Mouse (Mus musculus): ENCODE data around the gene Ivl.

Gene Ivl

GRCm38 (mm10) chr3:92573449-92574041 is at the start of gene Ivl:
Gene Ivl (minus strand): TSS chr3:92573735.
- DNase-seq (ENCODE audit: low spot score) = no peak

GRCm38 (mm10) chr3:92621560-92621959 is 48.0 kb upstream of the Ivl start, which contains the start of gene Lce6a:
Gene Lce6a (minus strand): TSS chr3:92621660.
- no peak for DNase-seq (ENCODE audit: low spot score)

DNA sequence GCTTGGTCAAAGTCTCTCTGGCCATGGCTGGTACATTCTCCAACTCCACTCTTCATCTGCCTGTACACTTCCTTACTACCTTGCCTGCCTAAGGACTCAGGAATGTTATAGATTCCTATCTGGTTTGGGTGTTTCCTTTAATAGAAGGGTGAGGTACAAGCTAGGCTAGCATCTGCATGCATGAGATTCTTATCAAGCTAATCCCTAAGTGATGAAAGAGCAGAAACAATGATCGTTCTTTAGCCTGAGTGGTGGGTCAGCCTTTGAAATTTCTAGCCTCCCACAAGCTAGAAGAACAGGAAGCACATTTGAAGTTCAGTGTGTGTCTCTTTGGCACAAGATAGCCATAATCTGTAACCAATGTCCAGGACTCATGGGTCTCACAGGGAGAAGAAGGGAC is 36.3 kb upstream of the Ivl start:
- DNase-seq (ENCODE audit: low spot score) = no peak

DNA sequence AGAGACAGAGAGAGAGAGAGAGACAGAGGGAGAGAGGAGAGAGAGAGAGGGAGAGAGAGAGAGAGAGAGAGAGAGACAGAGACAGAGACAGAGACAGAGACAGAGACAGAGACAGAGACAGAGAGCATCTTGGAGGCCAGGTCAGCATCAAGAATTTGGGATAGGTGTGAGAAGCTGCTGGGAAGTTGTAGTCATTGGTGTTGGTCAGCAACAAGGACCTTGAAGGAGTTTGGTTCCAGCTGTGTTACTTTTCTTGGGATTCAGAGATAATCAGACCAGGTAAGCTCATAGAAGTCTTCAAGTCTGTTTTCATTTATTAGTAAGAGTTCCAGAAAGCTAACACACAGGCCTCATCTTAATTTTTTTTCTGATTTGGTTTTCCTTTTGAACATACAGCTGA is 33.9 kb upstream of the Ivl start, which contains the start of gene 2210017I01Rik:
2210017I01Rik (minus strand) TSS at position 101 of the 400 bp plus-strand sequence.
- DNase-seq (ENCODE audit: low spot score) = no peak

GRCm38 (mm10) chr3:92602169-92602568 is 28.6 kb upstream of the Ivl start:
- DNase-seq (ENCODE audit: low spot score) = peak; percentile 45

GRCm38 (mm10) chr3:92600456-92600855 is 26.9 kb upstream of the Ivl start:
- DNase-seq (ENCODE audit: low spot score) = no peak

GRCm38 (mm10) chr3:92599973-92600372 is 26.4 kb upstream of the Ivl start:
- DNase-seq (ENCODE audit: low spot score) = no peak

GRCm38 (mm10) chr3:92598429-92598828 is 24.9 kb upstream of the Ivl start:
- no peak for DNase-seq (ENCODE audit: low spot score)

GRCm38 (mm10) chr3:92588858-92589257 is 15.3 kb upstream of the Ivl start, which contains the start of gene Smcp:
Gene Smcp (minus strand): TSS chr3:92588997.
- DNase-seq (ENCODE audit: low spot score) = no peak

- no peak for DNase-seq (ENCODE audit: low spot score)
These were observed 13.7 kb upstream of the Ivl start for GRCm38 (mm10) chr3:92587190-92587589.

DNA sequence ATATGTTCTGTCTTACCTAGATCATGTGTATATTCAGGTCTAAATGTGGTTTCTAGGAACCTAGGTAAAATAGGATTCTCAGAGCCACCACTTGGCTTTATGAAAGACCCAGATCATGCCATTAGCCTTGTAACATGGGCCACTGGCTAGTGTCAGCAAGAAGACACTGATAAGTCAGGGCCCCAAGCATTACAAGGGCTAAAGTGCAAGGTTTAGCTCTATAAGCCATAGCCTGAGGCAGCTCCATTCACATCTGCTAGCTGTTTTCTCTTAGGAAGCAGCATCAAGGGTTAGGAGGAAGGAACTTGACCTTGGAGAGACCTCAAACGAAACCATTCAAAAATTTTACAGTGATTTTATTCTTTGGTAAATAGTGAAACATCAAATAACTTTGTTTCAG is 11.5 kb upstream of the Ivl start:
- DNase-seq (ENCODE audit: low spot score) = no peak

DNA sequence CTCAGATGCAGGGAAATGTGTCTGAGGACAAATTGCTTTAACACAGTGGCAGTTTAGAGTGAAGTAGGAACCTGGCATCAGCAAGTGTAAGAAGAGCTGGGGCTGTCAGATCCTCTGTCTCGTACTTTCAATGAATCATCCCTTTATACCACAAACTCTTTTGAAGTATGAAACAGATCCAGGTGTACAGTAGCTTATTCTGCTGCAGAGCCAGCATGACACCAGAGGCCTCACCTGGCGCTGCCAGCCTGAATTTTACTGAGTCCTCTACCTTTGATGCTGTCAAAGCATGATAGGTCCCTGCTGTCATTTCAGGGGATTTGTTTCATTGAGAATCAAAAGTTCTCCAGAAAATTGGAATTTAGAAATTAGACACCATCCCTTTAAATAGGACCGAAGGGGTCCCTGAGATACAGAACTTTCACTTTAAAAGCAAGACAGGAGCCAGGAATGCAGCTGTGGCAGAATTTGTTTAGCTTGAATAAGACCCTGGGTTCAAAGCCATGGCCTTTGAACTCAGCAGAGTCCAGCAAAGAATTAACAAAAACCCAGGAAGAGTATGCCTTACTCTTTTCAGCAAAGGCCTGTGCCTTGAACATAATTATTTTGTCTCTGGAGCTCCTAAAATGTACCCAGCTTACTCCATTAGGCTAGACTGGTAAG is 9.8 kb upstream of the Ivl start:
- DNase-seq (ENCODE audit: low spot score) = no peak

GRCm38 (mm10) chr3:92579508-92579907 is 6.0 kb upstream of the Ivl start:
- no peak for DNase-seq (ENCODE audit: low spot score)

DNA sequence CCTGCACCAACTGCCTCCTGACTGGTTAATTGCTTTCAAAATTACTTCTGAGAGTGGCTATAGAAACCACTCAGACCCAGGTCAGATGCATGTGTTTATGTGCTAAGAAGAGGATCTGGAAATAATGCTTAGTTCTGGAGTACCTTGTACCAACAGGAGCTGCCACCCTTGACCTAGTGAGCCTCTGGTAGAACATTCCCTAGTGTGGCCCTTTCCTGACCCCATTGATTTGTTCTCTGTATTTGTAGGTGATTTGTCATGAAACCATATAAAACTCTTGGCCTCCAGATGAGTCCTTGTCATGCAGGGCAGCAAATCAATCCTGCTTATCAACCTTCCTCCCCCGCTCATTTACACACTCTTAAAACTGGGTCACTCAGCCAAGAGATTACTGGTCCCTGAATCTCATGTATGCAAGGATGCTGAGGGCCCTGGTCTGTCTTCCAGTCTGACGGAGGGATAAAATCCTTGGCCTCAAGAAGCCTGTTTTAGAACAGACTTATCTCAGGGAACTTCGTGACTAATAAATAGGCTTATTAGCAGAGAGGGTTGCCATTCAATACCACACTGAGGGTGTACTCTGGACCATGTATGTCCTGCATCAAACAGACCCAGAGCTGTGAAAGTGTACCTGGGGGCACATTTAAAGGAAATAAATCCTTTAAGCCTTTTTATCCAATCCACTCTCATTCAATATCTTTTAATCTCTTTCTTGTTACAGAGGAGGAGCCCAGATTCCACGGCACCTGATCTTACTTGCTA is 5.3 kb upstream of the Ivl start:
- DNase-seq (ENCODE audit: low spot score) = no peak

DNA sequence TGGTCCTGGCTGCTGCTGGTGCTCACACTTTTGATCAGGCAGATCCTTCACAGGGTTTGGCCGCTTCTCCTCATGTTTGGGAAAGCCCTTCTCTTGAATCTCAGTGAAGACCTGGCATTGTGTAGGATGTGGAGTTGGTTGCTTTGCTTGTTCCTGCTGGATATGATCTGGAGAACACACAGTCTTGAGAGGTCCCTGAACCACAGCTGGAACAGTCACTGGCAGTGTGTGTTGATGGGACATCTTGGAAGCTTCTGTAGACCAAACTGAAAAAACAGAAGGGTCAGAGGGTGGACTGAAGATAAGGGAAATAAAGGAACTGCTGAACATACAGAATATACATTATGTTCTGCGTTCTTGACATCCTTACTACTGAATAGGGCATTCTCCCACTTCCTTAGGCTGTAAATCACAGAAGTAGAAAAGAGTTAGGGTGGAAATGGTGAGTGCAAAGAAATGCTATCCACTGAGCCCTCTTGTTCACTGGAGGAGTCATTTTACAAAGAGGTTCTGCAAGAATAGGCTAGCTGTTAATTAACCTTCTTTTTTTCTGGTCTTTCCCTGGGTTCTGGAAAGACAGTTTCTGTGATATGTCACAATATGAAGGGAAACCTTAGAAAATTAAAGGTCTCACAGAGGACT is 900 bp downstream of the Ivl start:
- no peak for DNase-seq (ENCODE audit: low spot score)

- DNase-seq (ENCODE audit: low spot score) = no peak
These were observed 4.8 kb downstream of the Ivl start for GRCm38 (mm10) chr3:92568752-92569151.

DNA sequence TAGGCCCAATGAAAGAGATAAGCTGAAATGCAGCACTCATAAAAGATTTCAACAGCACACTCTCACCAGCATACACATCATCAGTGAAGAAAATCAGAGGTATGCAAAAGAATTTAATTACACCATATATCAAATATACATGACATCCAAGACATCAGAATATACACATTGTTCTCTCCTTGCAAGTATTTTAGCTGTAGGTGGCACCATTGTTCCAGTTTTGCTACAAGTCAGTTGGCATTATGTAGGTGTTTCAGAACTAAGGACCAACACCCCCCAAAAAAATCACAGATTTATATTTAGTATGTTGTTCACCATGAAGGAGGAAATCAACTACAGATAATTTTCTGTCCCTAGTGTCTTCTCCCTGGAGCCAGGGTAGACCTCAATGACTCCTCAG is 8.1 kb downstream of the Ivl start:
- peak; percentile 47 for DNase-seq (ENCODE audit: low spot score)

- no peak for DNase-seq (ENCODE audit: low spot score)
These were observed 39.1 kb downstream of the Ivl start, which contains the start of gene 2310046K23Rik for GRCm38 (mm10) chr3:92534411-92534810. Gene 2310046K23Rik (minus strand): TSS chr3:92534511.

Data from adipocyte (in vitro differentiated cells).